Mouse (Mus musculus) MEL (cell line): ENCODE measurements around the gene Cisd2. TPM values are rescaled to one million over a fixed set of nuclear protein-coding genes. Genes with fewer than 3 reads are reported as not detected.

Source experiments
- DNase-seq: peaks from one replicate; pipeline ENCODE4 v3.0.0; 2011; ENCODE audit warnings: low read depth, low spot score
- H3K27ac ChIP-seq: 2 replicates; pipeline ENCODE4 v1.5.1; 2012; ENCODE audit warnings: low read depth, mild to moderate bottlenecking, control low read depth, low read length, moderate library complexity; ENCODE audit not compliant: control insufficient read depth
- H3K27me3 ChIP-seq, 2 experiments: fragments of 150-350 bp in 1 of 2; sonication (generic) in 1 of 2; 2 replicates each; pipeline ENCODE4 v1.6.1; 2012; ENCODE audit warnings: low read length in 2 of 2, mild to moderate bottlenecking in 2 of 2, improper control_type of control experiment in 1 of 2, moderate library complexity in 1 of 2; ENCODE audit not compliant: insufficient read depth in 2 of 2, control insufficient read depth in 1 of 2
- H3K36me3 ChIP-seq, 2 experiments: 2 replicates each; pipeline ENCODE4 v1.6.1; 2012 to 2014; ENCODE audit warnings: low read length in 2 of 2, improper control_type of control experiment in 1 of 2, inconsistent platforms in 1 of 2, mild to moderate bottlenecking in 1 of 2; ENCODE audit not compliant: insufficient read depth in 2 of 2, control insufficient read depth in 1 of 2
- H3K4me1 ChIP-seq, 2 experiments: fragments of 150-350 bp in 1 of 2; sonication (generic) in 1 of 2; 2 replicates each; pipeline ENCODE4 v1.6.1; 2012; ENCODE audit warnings: low read length in 2 of 2, improper control_type of control experiment in 1 of 2, mild to moderate bottlenecking in 1 of 2; ENCODE audit not compliant: insufficient read depth in 2 of 2, control insufficient read depth in 1 of 2
- H3K4me3 ChIP-seq, 2 experiments: fragments of 150-350 bp in 1 of 2; sonication (generic) in 1 of 2; 2 replicates each; pipeline ENCODE4 v1.5.1; 2012; ENCODE audit warnings: low read depth in 2 of 2, low read length in 2 of 2, mild to moderate bottlenecking in 2 of 2, moderate library complexity in 2 of 2, control low read depth in 1 of 2, improper control_type of control experiment in 1 of 2; ENCODE audit not compliant: control insufficient read depth in 1 of 2, insufficient read depth in 1 of 2
- H3K79me2 ChIP-seq: 2 replicates; pipeline ENCODE4 v1.6.1; 2012; ENCODE audit warnings: mild to moderate bottlenecking, low read length, moderate library complexity; ENCODE audit not compliant: control insufficient read depth, poor library complexity, insufficient read depth
- H3K9ac ChIP-seq: 2 replicates; pipeline ENCODE4 v1.6.1; 2012; ENCODE audit warnings: low read depth, mild to moderate bottlenecking, control low read depth, low read length, moderate library complexity; ENCODE audit not compliant: control insufficient read depth, poor library complexity, severe bottlenecking
- H3K9me3 ChIP-seq: fragments of 150-350 bp; sonication (generic); replicated peaks from 2 replicates; pipeline ENCODE4 v1.6.1; 2012; ENCODE audit warnings: mild to moderate bottlenecking, low read length, improper control_type of control experiment, moderate library complexity; ENCODE audit not compliant: insufficient read depth
- BHLHE40 ChIP-seq: IDR thresholded peaks from 2 replicates; pipeline ENCODE4 v1.6.1; 2012; ENCODE audit warnings: low read depth, mild to moderate bottlenecking, inconsistent platforms, low read length, improper control_type of control experiment, borderline replicate concordance
- CHD1 ChIP-seq: IDR thresholded peaks from 2 replicates; pipeline ENCODE4 v1.6.1; 2012; ENCODE audit warnings: low read depth, mild to moderate bottlenecking, inconsistent platforms, low read length, improper control_type of control experiment
- CHD2 ChIP-seq: IDR thresholded peaks from 2 replicates; pipeline ENCODE4 v1.6.1; 2011; ENCODE audit warnings: low read length, improper control_type of control experiment
- CTCF ChIP-seq, 3 experiments: IDR thresholded peaks in 2 of 3; conservative IDR thresholded peaks in 1 of 3; 2 replicates each; pipeline ENCODE4 v1.5.1; 2011 to 2012; ENCODE audit warnings: low read length in 3 of 3, low read depth in 2 of 3, mild to moderate bottlenecking in 2 of 3, improper control_type of control experiment in 1 of 3, inconsistent platforms in 1 of 3, mixed read lengths in 1 of 3, moderate library complexity in 1 of 3; ENCODE audit not compliant: control insufficient read depth in 1 of 3, insufficient read depth in 1 of 3, poor library complexity in 1 of 3, severe bottlenecking in 1 of 3
- E2F4 ChIP-seq: IDR thresholded peaks from 2 replicates; pipeline ENCODE4 v1.6.1; 2011; ENCODE audit warnings: low read depth, low read length, improper control_type of control experiment, borderline replicate concordance
- ELF1 ChIP-seq: IDR thresholded peaks from 2 replicates; pipeline ENCODE4 v1.6.1; 2014; ENCODE audit warnings: low read depth, mild to moderate bottlenecking, inconsistent platforms, low read length, improper control_type of control experiment, moderate library complexity
- EP300 ChIP-seq, 2 experiments: IDR thresholded peaks; 2 replicates each; pipeline ENCODE4 v1.6.1; 2011; ENCODE audit warnings: improper control_type of control experiment in 2 of 2, low read length in 2 of 2, low read depth in 1 of 2, mild to moderate bottlenecking in 1 of 2
- ETS1 ChIP-seq: IDR thresholded peaks from 2 replicates; pipeline ENCODE4 v1.6.1; 2012; ENCODE audit warnings: low read depth, mild to moderate bottlenecking, inconsistent platforms, low read length, improper control_type of control experiment, moderate library complexity
- GABPA ChIP-seq: IDR thresholded peaks from 2 replicates; pipeline ENCODE4 v1.6.1; 2012; ENCODE audit warnings: low read depth, mild to moderate bottlenecking, inconsistent platforms, low read length, improper control_type of control experiment, moderate library complexity
- GATA1 ChIP-seq: IDR thresholded peaks from 2 replicates; pipeline ENCODE4 v1.6.1; 2011; ENCODE audit warnings: low read depth, low read length, improper control_type of control experiment
- HCFC1 ChIP-seq: IDR thresholded peaks from 2 replicates; pipeline ENCODE4 v1.6.1; 2012; ENCODE audit warnings: low read depth, mild to moderate bottlenecking, inconsistent platforms, low read length, improper control_type of control experiment, moderate library complexity
- JUND ChIP-seq: IDR thresholded peaks from 2 replicates; pipeline ENCODE4 v1.6.1; 2011; ENCODE audit warnings: low read depth, mild to moderate bottlenecking, improper control_type of control experiment, low read length
- KAT2A ChIP-seq: conservative IDR thresholded peaks from 2 replicates; pipeline ENCODE4 v1.6.1; 2012; ENCODE audit warnings: low read depth, low read length, improper control_type of control experiment, inconsistent platforms
- MAFK ChIP-seq: IDR thresholded peaks from 2 replicates; pipeline ENCODE4 v1.6.1; 2011; ENCODE audit warnings: low read depth, mild to moderate bottlenecking, low read length, improper control_type of control experiment, borderline replicate concordance
- MAX ChIP-seq: IDR thresholded peaks from 2 replicates; pipeline ENCODE4 v1.6.1; 2011; ENCODE audit warnings: low read length, improper control_type of control experiment
- MAZ ChIP-seq: IDR thresholded peaks from 2 replicates; pipeline ENCODE4 v1.6.1; 2012; ENCODE audit warnings: low read depth, mild to moderate bottlenecking, inconsistent platforms, low read length, improper control_type of control experiment
- MEF2A ChIP-seq: IDR thresholded peaks from 2 replicates; pipeline ENCODE4 v1.6.1; 2014; ENCODE audit warnings: low read depth, mild to moderate bottlenecking, inconsistent platforms, low read length, improper control_type of control experiment; ENCODE audit not compliant: poor library complexity, insufficient replicate concordance, severe bottlenecking; ENCODE audit errors: extremely low read depth
- MYC ChIP-seq: IDR thresholded peaks from 2 replicates; pipeline ENCODE4 v1.6.1; 2011; ENCODE audit warnings: low read depth, mild to moderate bottlenecking, low read length, improper control_type of control experiment, moderate library complexity
- NELFE ChIP-seq: IDR thresholded peaks from 2 replicates; pipeline ENCODE4 v1.6.1; 2011; ENCODE audit warnings: low read depth, low read length, improper control_type of control experiment
- NRF1 ChIP-seq: IDR thresholded peaks from 2 replicates; pipeline ENCODE4 v1.6.1; 2014; ENCODE audit warnings: low read depth, mild to moderate bottlenecking, inconsistent platforms, low read length, improper control_type of control experiment, moderate library complexity; ENCODE audit not compliant: poor library complexity, insufficient read depth, severe bottlenecking
- POLR2A ChIP-seq, 2 experiments: IDR thresholded peaks; 2 replicates each; pipeline ENCODE4 v1.6.1; 2011 to 2012; ENCODE audit warnings: low read length in 2 of 2, mild to moderate bottlenecking in 2 of 2, control low read depth in 1 of 2, improper control_type of control experiment in 1 of 2, low read depth in 1 of 2, moderate library complexity in 1 of 2; ENCODE audit not compliant: control insufficient read depth in 1 of 2, insufficient read depth in 1 of 2, poor library complexity in 1 of 2
- POLR2AphosphoS2 ChIP-seq: IDR thresholded peaks from 2 replicates; pipeline ENCODE4 v1.6.1; 2011; ENCODE audit warnings: low read length, improper control_type of control experiment
- POLR2AphosphoS5 ChIP-seq: IDR thresholded peaks from 2 replicates; pipeline ENCODE4 v1.6.1; 2012; ENCODE audit warnings: low read depth, borderline replicate concordance, mild to moderate bottlenecking, inconsistent platforms, low read length, moderate library complexity, mixed read lengths
- RAD21 ChIP-seq: IDR thresholded peaks from 2 replicates; pipeline ENCODE4 v1.6.1; 2011; ENCODE audit warnings: mild to moderate bottlenecking, low read depth, low read length, improper control_type of control experiment
- RCOR1 ChIP-seq: IDR thresholded peaks from 2 replicates; pipeline ENCODE4 v1.6.1; 2012; ENCODE audit warnings: low read depth, mild to moderate bottlenecking, inconsistent platforms, low read length, improper control_type of control experiment
- SIN3A ChIP-seq: IDR thresholded peaks from 2 replicates; pipeline ENCODE4 v1.6.1; 2012; ENCODE audit warnings: low read length, improper control_type of control experiment, inconsistent platforms
- SMC3 ChIP-seq: IDR thresholded peaks from 2 replicates; pipeline ENCODE4 v1.6.1; 2011; ENCODE audit warnings: low read depth, low read length, improper control_type of control experiment
- TAL1 ChIP-seq: IDR thresholded peaks from 2 replicates; pipeline ENCODE4 v1.6.1; 2012; ENCODE audit warnings: mild to moderate bottlenecking, inconsistent platforms, low read length, moderate library complexity, mixed read lengths
- TBP ChIP-seq: IDR thresholded peaks from 2 replicates; pipeline ENCODE4 v1.8.0; 2011; ENCODE audit warnings: low read depth, low read length, improper control_type of control experiment
- TCF12 ChIP-seq: IDR thresholded peaks from 2 replicates; pipeline ENCODE4 v1.6.1; 2014; ENCODE audit warnings: low read depth, mild to moderate bottlenecking, inconsistent platforms, low read length, improper control_type of control experiment, moderate library complexity
- UBTF ChIP-seq: IDR thresholded peaks from 2 replicates; pipeline ENCODE4 v1.6.1; 2012; ENCODE audit warnings: low read depth, mild to moderate bottlenecking, inconsistent platforms, low read length, improper control_type of control experiment, moderate library complexity, borderline replicate concordance; ENCODE audit not compliant: insufficient read depth
- USF1 ChIP-seq: IDR thresholded peaks from 2 replicates; pipeline ENCODE4 v1.6.1; 2014; ENCODE audit warnings: low read depth, mild to moderate bottlenecking, inconsistent platforms, low read length, improper control_type of control experiment, moderate library complexity
- USF2 ChIP-seq, 2 experiments: IDR thresholded peaks; 2 replicates each; pipeline ENCODE4 v1.6.1; 2011 to 2012; ENCODE audit warnings: improper control_type of control experiment in 2 of 2, low read length in 2 of 2, borderline replicate concordance in 1 of 2, inconsistent platforms in 1 of 2, low read depth in 1 of 2, mild to moderate bottlenecking in 1 of 2; ENCODE audit not compliant: insufficient read depth in 1 of 2
- ZKSCAN1 ChIP-seq: IDR thresholded peaks from 2 replicates; pipeline ENCODE4 v1.6.1; 2012; ENCODE audit warnings: low read depth, mild to moderate bottlenecking, inconsistent platforms, low read length, improper control_type of control experiment, moderate library complexity
- ZMIZ1 ChIP-seq: IDR thresholded peaks from 2 replicates; pipeline ENCODE4 v1.6.1; 2012; ENCODE audit warnings: low read depth, mild to moderate bottlenecking, inconsistent platforms, low read length, improper control_type of control experiment, moderate library complexity
- polyA plus RNA-seq, 2 experiments: library from polyadenylated mRNA; stranded (reverse) in 1 of 2; unstranded in 1 of 2; fragments of >175 nt in 1 of 2; fragments of >200 nt in 1 of 2; gene quantifications; 2 replicates each; pipeline versions ENCODE4 v1.2.1 to v1.2.4; 2012; ENCODE audit warnings: low replicate concordance in 2 of 2, low read depth in 1 of 2; ENCODE audit not compliant: insufficient read length in 2 of 2, insufficient read depth in 1 of 2, missing spikeins in 1 of 2
- total RNA-seq: library from RNA; depleted of rRNA; stranded (reverse); fragments of 300-350 nt; gene quantifications from 2 replicates; pipeline ENCODE4 v1.2.3, GENCODE M21; 2012

The Cisd2 gene
- total and polyA plus RNA-seq, 3 experiments: 23.9 to 26.9 TPM; not detected in 1

DNA sequence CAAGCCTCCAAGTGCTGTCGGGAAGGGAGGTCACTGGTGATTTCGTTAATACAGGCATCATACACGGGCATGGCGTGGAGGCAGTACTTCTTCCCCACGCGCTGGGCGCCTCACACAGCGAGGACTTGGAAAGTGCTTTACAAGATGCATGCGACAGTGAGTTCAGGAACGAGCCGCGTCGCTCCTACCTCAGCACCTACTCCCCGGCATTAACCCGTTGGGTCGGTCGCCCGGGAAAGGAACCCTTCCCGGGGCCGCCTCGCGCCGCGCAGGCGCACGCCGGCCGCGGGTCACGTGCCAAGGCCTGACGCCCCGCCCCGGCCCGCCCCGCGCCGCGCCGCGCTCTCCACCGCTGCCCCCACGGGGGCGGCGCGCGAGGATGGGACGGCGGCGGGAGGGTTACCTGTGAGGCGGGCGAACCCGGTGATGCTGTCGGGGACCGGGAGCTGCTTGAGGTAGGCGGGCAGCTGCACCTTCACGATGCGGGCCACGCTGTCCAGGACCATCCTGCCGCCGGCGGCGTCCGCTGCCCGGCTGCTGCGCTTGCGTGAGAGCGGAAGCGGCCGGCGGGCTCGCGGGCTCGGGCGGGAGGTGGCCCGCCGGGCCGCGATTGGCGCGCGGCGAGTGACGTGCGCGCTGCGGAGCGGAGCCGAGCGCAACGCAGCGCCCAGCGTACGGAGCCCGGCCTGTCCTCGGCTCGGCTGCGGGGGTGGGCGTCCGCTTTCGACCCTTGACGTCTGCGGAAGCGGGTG, 693 bp downstream of the Cisd2 start:
- H3K9me3 ChIP-seq: no peaks in the 10 kb centered on the region
- peaks cover 44% of the 10 kb centered on the region for H3K79me2 ChIP-seq
- H3K4me3 ChIP-seq: peak overlapping the region; percentile 89 to 94
- H3K27ac ChIP-seq: peak overlapping the region; percentile 95
- H3K9ac ChIP-seq: peak overlapping the region; percentile 93
- no peaks in the 10 kb centered on the region for H3K27me3 ChIP-seq
- DNase-seq: peak; percentile 91
- peaks cover 0 to 26% of the 10 kb centered on the region in 2 experiments; a peak in 3 of 4 replicates for H3K36me3 ChIP-seq
- peaks cover 6 to 16% of the 10 kb centered on the region in 2 experiments for H3K4me1 ChIP-seq
- TF ChIP-seq NRF1 (peak; percentile 79), POLR2AphosphoS2 (peak; percentile 65; the same call in 1 of the 2 replicates), NELFE (peak; percentile 88), RCOR1 (no peak), MEF2A (no peak), RAD21 (no peak), CTCF (IDR thresholded peaks at IDR 0.05 in 2 of 3, conservative IDR thresholded peaks at IDR 0.05 in 1 of 3; ENCODE audit: control insufficient read depth in 1 of 3, insufficient read depth in 1 of 3, low read depth in 2 of 3, low read length in 3 of 3, poor library complexity in 1 of 3, severe bottlenecking in 1 of 3) (no peak), TBP (peak; percentile 85), ZKSCAN1 (no peak), E2F4 (no peak), MYC (no peak; the same call in 1 of the 2 replicates), CHD2 (no peak), CHD1 (no peak), POLR2AphosphoS5 (peak; percentile 91), TAL1 (no peak), EP300 (IDR thresholded peaks at IDR 0.05; ENCODE audit: low read depth in 1 of 2, low read length in 2 of 2) (no peak; a peak in 1 of 4 replicates), USF2 (IDR thresholded peaks at IDR 0.05; ENCODE audit: borderline replicate concordance in 1 of 2, insufficient read depth in 1 of 2, low read depth in 1 of 2, low read length in 2 of 2) (peak; percentile 26 to 53; a peak in 1 of 4 replicates), HCFC1 (peak; percentile 66; the same call in 1 of the 2 replicates), TCF12 (peak; percentile 36; the same call in 1 of the 2 replicates), MAFK (no peak), UBTF (no peak), POLR2A (IDR thresholded peaks at IDR 0.05; ENCODE audit: control insufficient read depth in 1 of 2, insufficient read depth in 1 of 2, low read depth in 1 of 2, low read length in 2 of 2, poor library complexity in 1 of 2) (peak; percentile 92 to 93), GABPA (no peak), ETS1 (no peak; the same call in 1 of the 2 replicates), JUND (no peak), SIN3A (0 out of 2 replicates have a peak, but pooled peaks have one; percentile 45), SMC3 (no peak), KAT2A (no peak), ELF1 (no peak), MAX (peak; percentile 56), GATA1 (no peak), ZMIZ1 (no peak; the same call in none of the 2 replicates), MAZ (no peak; the same call in 1 of the 2 replicates), BHLHE40 (peak; percentile 82), USF1 (peak; percentile 93)
